Mouse (Mus musculus) stomach, embryonic 14.5 days (tissue): ENCODE data around the gene Agbl1. TPM values are rescaled to one million over a fixed set of nuclear protein-coding genes. Genes with fewer than 3 reads are reported as not detected.

ENCODE experiments used
- ATAC-seq: fragments of 200-750 bp; cut with Nextera tagmentation; 2 replicates; pipeline ENCODE4 v1.8.0; 2017; ENCODE audit warnings: low read depth, moderate TSS enrichment; ENCODE audit not compliant: insufficient number of reproducible peaks, insufficient read depth, low FRiP score
- H3K27ac ChIP-seq: fragments of 300-500 bp; sonication (generic); 2 replicates; pipeline ENCODE4 v1.5.1; 2014; ENCODE audit warnings: mild to moderate bottlenecking, low read length, moderate library complexity, mixed read lengths
- H3K27me3 ChIP-seq: fragments of 300-500 bp; sonication (generic); 2 replicates; pipeline ENCODE4 v1.6.1; 2014; ENCODE audit warnings: low read length, control low read depth, mixed read lengths; ENCODE audit not compliant: control insufficient read depth, insufficient read depth
- H3K36me3 ChIP-seq: fragments of 300-500 bp; sonication (generic); 2 replicates; pipeline ENCODE4 v1.6.1; 2014; ENCODE audit warnings: mild to moderate bottlenecking, control low read depth, low read length, moderate library complexity, mixed read lengths; ENCODE audit not compliant: control insufficient read depth, insufficient read depth
- H3K4me1 ChIP-seq: fragments of 300-500 bp; sonication (generic); 2 replicates; pipeline ENCODE4 v1.6.1; 2014; ENCODE audit warnings: low read length, control low read depth, mixed read lengths; ENCODE audit not compliant: control insufficient read depth, insufficient read depth
- H3K4me2 ChIP-seq: fragments of 300-500 bp; sonication (generic); replicated peaks from 2 replicates; pipeline ENCODE4 v1.6.1; 2014; ENCODE audit warnings: low read depth, low read length, control low read depth
- H3K4me3 ChIP-seq: fragments of 300-500 bp; sonication (generic); 2 replicates; pipeline ENCODE4 v1.5.1; 2014; ENCODE audit warnings: low read depth, low read length, control low read depth
- H3K9ac ChIP-seq: fragments of 300-500 bp; sonication (generic); replicated peaks from 2 replicates; pipeline ENCODE4 v1.6.1; 2014; ENCODE audit warnings: low read depth, mild to moderate bottlenecking, control low read depth, low read length, moderate library complexity, mixed read lengths
- H3K9me3 ChIP-seq: fragments of 300-500 bp; sonication (generic); 2 replicates; pipeline ENCODE4 v1.6.1; 2016; ENCODE audit warnings: low read depth, low read length, control low read depth; ENCODE audit not compliant: control insufficient read depth
- WGBS: fragments of 180-500 bp; shearing (Covaris S2); extraction: QIAGEN DNeasy Blood & Tissue Kit; methylation state at CpG from one replicate; pipeline ENCODE4 v1.1.7; 2014; 5-methylcytosine and 5-hydroxymethylcytosine counted together
- polyA plus RNA-seq: library from polyadenylated mRNA; unstranded; fragments of >200 nt; fragmentation: Nextera tagmentation; extraction: Ambion mirVana; gene quantifications from 2 replicates; pipeline ENCODE4 v1.2.1, GENCODE M21; 2014

The Agbl1 gene
- polyA plus RNA-seq, 1 experiment from 2014 or later = not detected

DNA sequence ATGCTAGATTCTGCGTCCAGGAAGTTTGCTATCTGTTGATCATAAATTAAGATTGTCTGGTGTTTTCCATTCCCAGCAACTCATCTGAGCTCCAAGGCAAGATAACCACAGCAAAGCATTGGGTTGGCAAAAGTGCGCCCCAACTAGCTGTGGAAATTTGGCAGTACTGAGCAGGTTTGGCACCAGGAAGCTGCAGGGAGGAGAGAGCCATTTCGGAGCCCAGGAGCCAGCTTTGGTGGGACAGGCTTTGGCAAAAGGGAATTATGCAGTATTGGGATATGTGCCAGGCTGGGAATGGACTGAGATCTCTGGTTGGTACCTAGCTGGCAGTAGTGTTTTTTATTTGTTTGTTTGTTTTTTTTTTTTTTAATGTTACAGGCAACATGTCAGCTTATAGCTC lies 612.5 kb downstream of the Agbl1 start:
- 84% methylated on average over 3 of the region's 3 CpGs for WGBS
- Histone ChIP-seq H3K27me3 (no peaks in the 10 kb centered on the region), H3K4me2 (no peak overlapping the region), H3K9me3 (no peaks in the 10 kb centered on the region), H3K27ac (no peak overlapping the region), H3K36me3 (no peaks in the 10 kb centered on the region), H3K4me3 (no peak overlapping the region), H3K9ac (no peak overlapping the region), H3K4me1 (no peaks in the 10 kb centered on the region)
- no peak for ATAC-seq

DNA sequence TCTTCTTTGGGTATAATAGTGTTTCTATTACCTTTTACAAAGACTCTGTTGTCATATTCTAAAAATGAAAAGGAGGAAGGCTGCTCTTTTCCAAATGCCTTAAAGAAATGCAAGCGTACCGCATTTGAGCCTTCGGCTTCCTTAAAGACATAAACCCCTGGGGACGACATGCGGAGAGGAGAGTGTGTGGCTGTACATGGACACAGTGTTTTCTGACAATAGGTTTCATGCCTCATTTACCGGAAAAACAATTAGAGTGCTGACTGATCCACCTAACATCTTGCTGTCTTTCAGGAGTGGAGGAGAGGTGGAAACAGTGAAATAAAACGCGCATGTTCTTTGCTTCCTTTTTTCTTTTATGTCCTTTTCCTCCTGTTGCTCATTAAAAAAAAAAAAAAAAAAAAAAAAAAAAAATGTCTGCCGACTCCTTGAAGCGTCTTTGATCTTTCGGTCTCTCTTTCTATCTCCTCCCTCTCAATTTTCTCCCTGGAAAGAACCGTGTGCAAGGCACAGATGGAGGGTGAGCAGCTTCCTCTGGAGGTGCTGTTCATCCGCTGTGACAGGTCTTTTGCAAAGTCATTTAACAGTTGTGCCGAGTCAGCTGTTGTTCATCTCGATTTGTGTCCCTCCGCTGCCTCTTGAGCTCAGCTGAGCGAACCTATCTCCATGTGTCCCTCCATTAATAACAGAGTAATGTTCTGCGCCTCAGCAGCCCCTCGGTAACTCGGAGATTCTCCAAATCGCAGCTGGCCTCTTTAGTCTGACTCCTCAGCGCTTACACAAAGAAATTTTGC lies 659.9 kb downstream of the Agbl1 start:
- no peak overlapping the region for H3K9ac ChIP-seq
- no peaks in the 10 kb centered on the region for H3K36me3 ChIP-seq
- no peak overlapping the region for H3K4me3 ChIP-seq
- no peak for ATAC-seq
- no peaks in the 10 kb centered on the region for H3K9me3 ChIP-seq
- H3K4me2 ChIP-seq = no peak overlapping the region
- no peaks in the 10 kb centered on the region for H3K27me3 ChIP-seq
- H3K27ac ChIP-seq = no peak overlapping the region
- H3K4me1 ChIP-seq = no peaks in the 10 kb centered on the region
- 75% methylated on average over 22 of the region's 22 CpGs for WGBS

DNA sequence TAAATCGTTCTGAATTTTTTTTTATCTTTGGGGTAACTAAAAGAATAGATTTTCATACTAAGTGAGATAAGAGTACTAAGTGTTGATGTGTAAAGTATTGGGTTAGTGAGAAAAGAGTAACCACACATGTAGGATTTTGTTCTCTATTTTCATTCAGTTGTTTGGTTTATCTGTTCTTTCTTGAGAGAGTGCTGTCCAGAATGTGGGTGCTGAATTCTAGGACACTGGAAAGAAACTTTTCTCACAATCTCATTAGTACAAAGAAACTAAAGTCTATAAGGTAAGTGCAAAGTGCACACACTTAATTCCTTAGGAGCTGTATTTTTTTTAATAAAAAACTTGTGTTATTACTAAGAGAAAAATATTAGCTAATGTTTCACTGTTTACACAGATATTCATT lies 674.4 kb downstream of the Agbl1 start:
- H3K4me3 ChIP-seq = no peak overlapping the region
- H3K4me2 ChIP-seq = no peak overlapping the region
- H3K36me3 ChIP-seq = no peaks in the 10 kb centered on the region
- H3K9me3 ChIP-seq = no peaks in the 10 kb centered on the region
- 90% methylated on average over 1 of the region's 1 CpGs for WGBS
- no peak overlapping the region for H3K9ac ChIP-seq
- ATAC-seq = no peak
- H3K4me1 ChIP-seq = no peaks in the 10 kb centered on the region
- H3K27me3 ChIP-seq = no peaks in the 10 kb centered on the region
- no peak overlapping the region for H3K27ac ChIP-seq

DNA sequence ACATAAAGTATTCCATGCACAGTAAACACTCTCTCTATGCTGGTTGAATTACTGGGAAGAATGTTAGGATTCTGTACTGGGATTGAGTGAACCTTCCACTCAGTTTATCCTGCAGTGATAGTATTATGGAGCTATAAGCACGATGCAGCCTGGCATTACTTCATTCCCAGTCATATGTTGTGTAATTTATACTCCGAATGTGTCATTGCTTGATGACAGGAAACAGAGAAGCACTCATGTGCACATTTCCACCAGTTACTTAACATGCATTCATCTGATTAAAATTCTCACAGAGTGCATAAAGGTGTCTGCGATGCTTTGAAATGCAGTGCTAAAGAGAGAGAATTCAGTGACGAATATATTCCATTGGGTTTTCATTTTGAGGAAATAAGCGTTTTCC lies 682.0 kb downstream of the Agbl1 start:
- Histone ChIP-seq H3K27me3 (no peaks in the 10 kb centered on the region), H3K4me2 (no peak overlapping the region), H3K4me3 (no peak overlapping the region), H3K9me3 (no peaks in the 10 kb centered on the region), H3K4me1 (no peaks in the 10 kb centered on the region), H3K9ac (no peak overlapping the region), H3K36me3 (no peaks in the 10 kb centered on the region), H3K27ac (no peak overlapping the region)
- no peak for ATAC-seq
- WGBS = 90% methylated on average over 5 of the region's 5 CpGs

DNA sequence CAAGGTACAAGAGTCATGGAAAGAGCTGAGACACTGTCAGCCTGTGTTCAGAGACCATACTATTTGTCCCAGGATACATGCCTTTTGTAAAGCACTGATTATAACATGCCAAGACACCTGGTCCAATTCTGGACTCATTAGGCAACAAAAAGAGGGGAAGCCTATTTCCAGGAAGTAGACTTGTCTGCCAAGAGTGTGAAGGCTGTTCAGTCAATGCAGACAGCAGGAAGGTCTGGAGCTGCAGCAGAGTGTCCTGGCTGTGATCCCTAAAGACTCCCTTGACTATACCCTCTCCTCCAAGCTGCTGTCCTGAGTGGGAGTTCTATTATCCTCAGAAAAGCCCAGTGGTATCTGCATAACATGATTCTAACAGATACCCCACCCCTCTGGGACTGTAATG lies 689.2 kb downstream of the Agbl1 start:
- Histone ChIP-seq H3K4me3 (no peak overlapping the region), H3K27ac (no peak overlapping the region), H3K4me2 (no peak overlapping the region), H3K27me3 (no peaks in the 10 kb centered on the region), H3K4me1 (no peaks in the 10 kb centered on the region), H3K9me3 (no peaks in the 10 kb centered on the region), H3K36me3 (no peaks in the 10 kb centered on the region), H3K9ac (no peak overlapping the region)
- ATAC-seq = no peak

DNA sequence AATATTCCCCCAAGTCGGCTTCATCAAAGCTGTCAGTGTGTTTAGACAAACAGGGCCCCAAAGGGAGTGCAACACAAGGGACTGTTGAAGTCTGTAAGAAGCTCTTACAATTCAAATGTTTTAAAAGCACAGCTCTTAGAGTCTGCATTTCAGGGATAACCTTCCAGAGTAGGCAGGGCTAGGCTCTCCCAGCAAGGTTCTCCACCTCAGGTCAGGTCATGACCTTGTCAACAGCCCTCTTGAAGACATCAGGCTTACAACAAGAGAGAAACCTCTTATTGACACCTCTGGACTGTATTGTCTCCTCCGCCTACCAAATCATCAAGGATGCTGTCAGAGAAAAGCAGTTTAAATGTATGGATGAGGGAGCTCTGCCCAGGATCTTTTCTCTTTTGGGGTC lies 692.0 kb downstream of the Agbl1 start:
- Histone ChIP-seq H3K9me3 (no peaks in the 10 kb centered on the region), H3K4me1 (no peaks in the 10 kb centered on the region), H3K4me2 (no peak overlapping the region), H3K36me3 (no peaks in the 10 kb centered on the region), H3K9ac (no peak overlapping the region), H3K27ac (no peak overlapping the region), H3K27me3 (no peaks in the 10 kb centered on the region), H3K4me3 (no peak overlapping the region)
- 41% methylated on average over 2 of the region's 2 CpGs for WGBS
- ATAC-seq = no peak

DNA sequence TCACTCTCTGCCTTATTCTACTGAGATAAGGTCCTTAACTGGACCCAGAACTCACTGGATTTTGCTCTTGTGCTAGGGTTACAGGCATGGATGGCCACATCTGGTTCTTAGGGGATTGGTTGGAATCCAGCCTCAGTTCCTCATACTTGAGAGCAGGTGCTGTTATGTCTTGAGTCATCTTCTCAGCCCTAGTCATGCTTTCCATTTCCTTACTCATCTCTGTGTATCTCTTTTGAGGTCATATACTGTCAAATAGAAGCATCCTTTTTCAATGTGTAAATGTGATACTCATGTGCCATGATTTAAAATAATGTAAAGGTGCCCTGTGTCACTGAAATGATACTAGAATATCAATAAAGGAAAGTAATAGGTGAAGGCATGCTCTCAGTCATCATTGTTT lies 705.5 kb downstream of the Agbl1 start:
- Histone ChIP-seq H3K27ac (no peak overlapping the region), H3K4me1 (no peaks in the 10 kb centered on the region), H3K27me3 (no peaks in the 10 kb centered on the region), H3K36me3 (no peaks in the 10 kb centered on the region), H3K9me3 (no peaks in the 10 kb centered on the region), H3K9ac (no peak overlapping the region), H3K4me3 (no peak overlapping the region), H3K4me2 (no peak overlapping the region)
- no peak for ATAC-seq

DNA sequence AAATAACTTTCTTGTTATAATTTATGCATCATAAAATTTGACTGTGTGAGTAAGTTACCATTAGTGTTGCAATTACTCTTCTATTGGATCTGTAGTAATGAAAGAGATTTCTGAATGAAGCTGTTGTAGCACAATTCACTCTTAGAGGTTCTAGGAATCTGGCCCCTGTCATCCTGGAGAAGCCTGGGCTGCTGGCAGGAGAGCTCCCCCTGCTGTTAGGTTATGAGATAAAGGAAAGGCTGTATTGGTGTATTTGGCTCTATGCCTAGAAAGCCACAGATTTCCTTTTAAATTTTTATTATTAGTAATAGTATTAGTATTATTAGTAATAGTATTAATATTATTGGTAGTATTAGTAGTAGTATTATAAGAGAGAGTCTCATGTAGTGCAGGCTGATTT lies 711.8 kb downstream of the Agbl1 start:
- no peak for ATAC-seq

DNA sequence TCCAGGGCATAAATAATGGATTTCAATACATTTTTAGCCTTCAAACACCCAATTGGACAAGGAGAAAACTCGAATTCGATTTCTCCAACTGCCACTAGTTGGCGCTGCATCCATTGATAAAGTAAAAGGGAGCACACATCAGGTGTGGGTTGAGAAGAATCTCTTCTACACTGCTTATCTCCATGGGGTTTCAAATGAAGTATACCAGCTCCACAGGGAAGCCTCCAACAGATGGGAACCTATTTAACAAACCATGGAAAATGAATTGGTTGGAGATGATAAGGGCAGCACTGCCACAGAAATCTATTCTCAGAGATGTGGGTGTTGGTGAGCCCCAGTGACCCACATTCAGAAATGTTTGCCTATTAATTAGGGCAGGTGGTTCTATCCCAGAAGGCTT lies 741.6 kb downstream of the Agbl1 start:
- H3K4me1 ChIP-seq = no peaks in the 10 kb centered on the region
- H3K9ac ChIP-seq = no peak overlapping the region
- no peaks in the 10 kb centered on the region for H3K9me3 ChIP-seq
- H3K4me2 ChIP-seq = no peak overlapping the region
- no peaks in the 10 kb centered on the region for H3K27me3 ChIP-seq
- no peak overlapping the region for H3K4me3 ChIP-seq
- no peak overlapping the region for H3K27ac ChIP-seq
- no peaks in the 10 kb centered on the region for H3K36me3 ChIP-seq
- WGBS = 15% methylated on average over 3 of the region's 3 CpGs
- no peak for ATAC-seq

More for the DNA sequence above, 711.8 kb downstream of the Agbl1 start:
- Histone ChIP-seq H3K27me3 (no peaks in the 10 kb centered on the region), H3K27ac (no peak overlapping the region), H3K9me3 (no peaks in the 10 kb centered on the region), H3K9ac (no peak overlapping the region), H3K4me3 (no peak overlapping the region), H3K4me2 (no peak overlapping the region), H3K36me3 (no peaks in the 10 kb centered on the region), H3K4me1 (no peaks in the 10 kb centered on the region)
